Mouse (Mus musculus) olfactory bulb, adult 2 months (tissue): ENCODE measurements around the gene Tmem182.

Experiments used
- CTCF ChIP-seq: fragments of 200-500 bp; IDR thresholded peaks from 2 replicates; pipeline ENCODE4 v1.5.1; 2012; ENCODE audit warnings: low read depth, mild to moderate bottlenecking, low read length, moderate library complexity; ENCODE audit not compliant: insufficient read depth
- POLR2A ChIP-seq: fragments of 200-500 bp; IDR thresholded peaks from 2 replicates; pipeline ENCODE4 v1.6.1; 2012; ENCODE audit warnings: mild to moderate bottlenecking, low read depth, low read length, moderate library complexity; ENCODE audit not compliant: insufficient read depth

GRCm38 (mm10) chr1:40890246-40890645 lies 84.8 kb downstream of the Tmem182 start:
- no peak for TF ChIP-seq CTCF
- no peak for TF ChIP-seq POLR2A
